Mouse (Mus musculus): ENCODE data around the gene Caln1. TPM values are rescaled to one million over a fixed set of nuclear protein-coding genes. Genes with fewer than 3 reads are reported as not detected.

Caln1 gene
- total and polyA plus RNA-seq, 3 experiments: not detected

DNA sequence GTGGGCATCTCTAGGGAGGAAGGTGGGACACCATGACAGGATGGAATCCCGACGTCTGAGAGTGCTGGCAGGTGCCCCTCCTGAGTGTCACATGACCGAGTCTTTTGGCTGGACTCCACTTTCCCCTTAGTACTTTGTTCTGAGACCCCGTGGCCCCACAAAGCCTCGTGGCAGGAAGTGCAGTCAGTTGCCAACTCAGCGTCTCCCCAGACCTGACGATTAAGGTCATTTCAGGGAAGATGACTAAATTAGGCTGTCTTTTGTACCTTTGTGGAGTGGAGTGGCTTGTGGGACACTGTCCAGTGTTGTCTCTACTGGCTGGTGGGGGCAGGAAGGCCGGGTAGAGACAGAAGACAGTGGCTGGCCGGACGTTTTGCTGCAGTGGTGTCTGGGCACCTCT is 103.0 kb downstream of the Caln1 start:
- Histone ChIP-seq H3K36me3 (ENCODE audit: control insufficient read depth in 1 of 2, insufficient read depth in 2 of 2, low read length in 2 of 2) (no peaks in the 10 kb centered on the region), H3K9me3 (replicated peaks; ENCODE audit: insufficient read depth, low read length) (no peaks in the 10 kb centered on the region), H3K27me3 (ENCODE audit: control insufficient read depth in 1 of 2, insufficient read depth in 2 of 2, low read length in 2 of 2) (no peaks in the 10 kb centered on the region), H3K27ac (ENCODE audit: control insufficient read depth, low read depth, low read length) (no peak overlapping the region), H3K4me1 (ENCODE audit: control insufficient read depth in 1 of 2, insufficient read depth in 2 of 2, low read length in 2 of 2) (no peaks in the 10 kb centered on the region), H3K4me3 (ENCODE audit: control insufficient read depth in 1 of 2, insufficient read depth in 1 of 2, low read depth in 2 of 2, low read length in 2 of 2) (no peak overlapping the region), H3K79me2 (ENCODE audit: control insufficient read depth, insufficient read depth, low read length, poor library complexity) (no peaks in the 10 kb centered on the region), H3K9ac (ENCODE audit: control insufficient read depth, low read depth, low read length, poor library complexity, severe bottlenecking) (no peak overlapping the region)
- TF ChIP-seq HCFC1 (IDR thresholded peaks at IDR 0.05; ENCODE audit: low read depth, low read length) (no peak), USF2 (IDR thresholded peaks at IDR 0.05; ENCODE audit: borderline replicate concordance in 1 of 2, insufficient read depth in 1 of 2, low read depth in 1 of 2, low read length in 2 of 2) (no peak), GABPA (IDR thresholded peaks at IDR 0.05; ENCODE audit: low read depth, low read length) (no peak), MEF2A (IDR thresholded peaks at IDR 0.05; ENCODE audit: extremely low read depth, insufficient replicate concordance, low read depth, low read length, poor library complexity, severe bottlenecking) (no peak), ZC3H11A (IDR thresholded peaks at IDR 0.05; ENCODE audit: low read depth, low read length) (no peak), CHD2 (IDR thresholded peaks at IDR 0.05; ENCODE audit: low read length) (no peak), POLR2A (IDR thresholded peaks at IDR 0.05; ENCODE audit: control insufficient read depth in 1 of 2, insufficient read depth in 1 of 2, low read depth in 1 of 2, low read length in 2 of 2, poor library complexity in 1 of 2) (no peak), RAD21 (IDR thresholded peaks at IDR 0.05; ENCODE audit: low read depth, low read length) (no peak)
- DNase-seq (ENCODE audit: low read depth, low spot score): no peak

DNA sequence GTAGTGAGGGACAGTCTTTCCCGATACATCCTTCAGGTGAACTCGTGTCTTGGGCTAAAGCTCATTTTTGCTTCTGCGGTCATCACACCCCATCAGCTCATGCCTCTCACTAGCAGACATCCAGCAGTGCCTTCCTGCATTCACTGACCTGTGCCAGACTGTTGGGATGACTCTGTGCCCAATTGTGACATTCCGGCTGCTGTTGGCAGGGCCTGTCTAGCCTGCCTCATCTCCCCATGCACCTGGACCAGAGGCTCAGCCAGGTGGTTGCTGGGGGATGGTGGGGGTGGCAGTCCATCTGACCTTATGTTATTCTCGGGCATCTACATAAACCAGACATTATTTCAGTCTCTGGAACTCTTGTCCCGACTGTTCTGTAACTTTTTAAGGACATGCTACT is 105.6 kb downstream of the Caln1 start:
- TF ChIP-seq SMC3 (IDR thresholded peaks at IDR 0.05; ENCODE audit: low read depth, low read length) (no peak), TBP (IDR thresholded peaks at IDR 0.05; ENCODE audit: low read depth, low read length) (no peak), SIN3A (IDR thresholded peaks at IDR 0.05; ENCODE audit: low read length) (no peak), RAD21 (IDR thresholded peaks at IDR 0.05; ENCODE audit: low read depth, low read length) (no peak), MAX (IDR thresholded peaks at IDR 0.05; ENCODE audit: low read length) (no peak), CHD2 (IDR thresholded peaks at IDR 0.05; ENCODE audit: low read length) (no peak), TAL1 (IDR thresholded peaks at IDR 0.05; ENCODE audit: low read length) (no peak), TCF12 (IDR thresholded peaks at IDR 0.05; ENCODE audit: low read depth, low read length) (no peak), MYC (IDR thresholded peaks at IDR 0.05; ENCODE audit: low read depth, low read length) (no peak), RCOR1 (IDR thresholded peaks at IDR 0.05; ENCODE audit: low read depth, low read length) (no peak), USF2 (IDR thresholded peaks at IDR 0.05; ENCODE audit: borderline replicate concordance in 1 of 2, insufficient read depth in 1 of 2, low read depth in 1 of 2, low read length in 2 of 2) (no peak), MAZ (IDR thresholded peaks at IDR 0.05; ENCODE audit: low read depth, low read length) (no peak), GATA1 (IDR thresholded peaks at IDR 0.05; ENCODE audit: low read depth, low read length) (no peak), POLR2A (IDR thresholded peaks at IDR 0.05; ENCODE audit: control insufficient read depth in 1 of 2, insufficient read depth in 1 of 2, low read depth in 1 of 2, low read length in 2 of 2, poor library complexity in 1 of 2) (no peak), ZC3H11A (IDR thresholded peaks at IDR 0.05; ENCODE audit: low read depth, low read length) (no peak), CHD1 (IDR thresholded peaks at IDR 0.05; ENCODE audit: low read depth, low read length) (no peak), USF1 (IDR thresholded peaks at IDR 0.05; ENCODE audit: low read depth, low read length) (no peak), MXI1 (IDR thresholded peaks at IDR 0.05; ENCODE audit: low read depth, low read length) (no peak), HCFC1 (IDR thresholded peaks at IDR 0.05; ENCODE audit: low read depth, low read length) (no peak)
- Histone ChIP-seq H3K27ac (ENCODE audit: control insufficient read depth, low read depth, low read length) (no peak overlapping the region), H3K27me3 (ENCODE audit: control insufficient read depth in 1 of 2, insufficient read depth in 2 of 2, low read length in 2 of 2) (no peaks in the 10 kb centered on the region), H3K9me3 (replicated peaks; ENCODE audit: insufficient read depth, low read length) (no peaks in the 10 kb centered on the region), H3K79me2 (ENCODE audit: control insufficient read depth, insufficient read depth, low read length, poor library complexity) (no peaks in the 10 kb centered on the region), H3K9ac (ENCODE audit: control insufficient read depth, low read depth, low read length, poor library complexity, severe bottlenecking) (no peak overlapping the region), H3K4me1 (ENCODE audit: control insufficient read depth in 1 of 2, insufficient read depth in 2 of 2, low read length in 2 of 2) (no peaks in the 10 kb centered on the region), H3K4me3 (ENCODE audit: control insufficient read depth in 1 of 2, insufficient read depth in 1 of 2, low read depth in 2 of 2, low read length in 2 of 2) (no peak overlapping the region), H3K36me3 (ENCODE audit: control insufficient read depth in 1 of 2, insufficient read depth in 2 of 2, low read length in 2 of 2) (no peaks in the 10 kb centered on the region)
- no peak for DNase-seq (ENCODE audit: low read depth, low spot score)
